Mouse (Mus musculus): Measurements from ENCODE around the gene Ednra.

Ednra gene

DNA sequence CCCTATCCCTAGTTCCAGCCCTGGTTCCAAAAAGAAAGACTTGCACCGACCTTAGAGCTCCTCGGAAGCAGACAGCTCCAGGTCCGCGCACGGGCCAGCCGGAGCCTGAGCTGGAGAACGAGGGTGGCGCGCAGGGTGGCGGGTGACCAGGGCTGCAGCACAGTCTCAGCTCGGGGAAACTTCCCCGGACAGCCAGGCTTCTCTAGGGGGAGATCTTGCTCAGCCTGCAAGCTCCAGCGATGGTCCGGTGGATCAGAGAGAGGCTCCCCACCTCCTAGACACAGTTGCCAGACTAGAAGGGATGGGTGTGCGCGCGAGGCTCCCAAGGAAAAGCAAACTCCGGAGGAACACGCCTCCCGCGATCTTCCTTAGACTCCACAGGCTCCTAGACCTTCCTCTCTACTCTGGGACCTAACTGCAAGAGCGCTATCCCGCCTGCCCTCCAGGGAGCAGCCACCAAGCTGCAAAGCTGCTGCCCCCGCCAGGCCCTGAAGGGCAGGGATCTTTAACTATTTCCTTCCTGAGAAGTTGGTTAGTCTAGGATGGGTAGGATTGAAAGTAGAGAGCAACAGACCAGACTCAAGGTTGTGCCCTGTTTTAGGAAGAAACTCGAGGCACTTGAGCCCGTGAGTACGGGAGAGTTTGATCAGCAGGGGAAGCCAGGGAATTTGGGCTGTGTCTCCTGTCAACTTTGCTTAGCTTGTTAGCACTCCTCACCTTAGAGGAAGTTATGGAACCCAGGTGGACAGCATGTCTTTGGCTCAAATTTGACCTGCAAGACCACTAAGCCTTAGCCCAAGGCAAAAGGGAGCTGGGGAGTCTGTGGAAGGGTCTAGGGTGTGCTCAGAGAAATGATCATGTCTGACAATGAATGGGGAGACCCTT is at the start of gene Ednra:
TSS of gene Ednra (minus strand) at position 419 of the 885 bp plus-strand sequence.
- DNase-seq (ENCODE audit: low read depth) = no peak

DNA sequence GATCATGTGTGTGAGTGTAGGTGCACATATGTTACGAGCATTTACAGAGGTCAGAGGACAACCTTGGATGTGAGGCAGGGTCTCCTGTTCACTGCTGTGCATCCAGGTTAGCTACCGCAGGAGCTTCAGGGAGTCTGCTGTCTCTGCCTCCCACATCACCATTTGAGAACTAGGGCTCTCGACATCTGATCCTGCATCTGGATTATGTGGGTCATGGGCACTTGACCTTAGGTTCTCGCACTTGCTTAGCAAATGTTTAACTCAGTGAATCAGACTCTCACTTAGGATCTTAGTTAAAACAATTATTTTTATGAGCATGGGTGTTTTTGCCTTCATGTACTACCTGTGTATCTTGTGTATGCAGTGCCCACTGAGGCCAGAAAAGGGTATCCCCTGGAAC is 49.6 kb upstream of the Ednra start:
- no peak for DNase-seq (ENCODE audit: low read depth)

DNA sequence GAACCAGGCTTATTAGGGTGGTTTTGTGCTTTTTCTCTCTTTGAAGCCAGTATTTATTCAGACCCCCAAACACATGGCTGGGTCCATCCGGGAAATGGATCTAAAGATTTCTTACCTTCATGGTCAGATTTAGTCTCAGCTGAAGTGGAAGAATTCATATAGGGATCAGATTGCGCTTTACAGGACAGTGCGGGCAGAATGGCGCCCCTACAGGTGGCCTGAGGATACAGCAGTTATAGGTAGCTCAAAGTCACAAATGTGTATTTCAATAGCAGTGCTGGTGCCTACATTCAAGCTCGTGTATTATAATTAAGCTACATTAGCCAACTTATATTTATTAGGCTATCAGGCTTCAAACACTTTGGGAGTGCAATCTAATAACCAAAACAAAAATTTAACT is 49.0 kb upstream of the Ednra start:
- DNase-seq (ENCODE audit: low read depth) = no peak

DNA sequence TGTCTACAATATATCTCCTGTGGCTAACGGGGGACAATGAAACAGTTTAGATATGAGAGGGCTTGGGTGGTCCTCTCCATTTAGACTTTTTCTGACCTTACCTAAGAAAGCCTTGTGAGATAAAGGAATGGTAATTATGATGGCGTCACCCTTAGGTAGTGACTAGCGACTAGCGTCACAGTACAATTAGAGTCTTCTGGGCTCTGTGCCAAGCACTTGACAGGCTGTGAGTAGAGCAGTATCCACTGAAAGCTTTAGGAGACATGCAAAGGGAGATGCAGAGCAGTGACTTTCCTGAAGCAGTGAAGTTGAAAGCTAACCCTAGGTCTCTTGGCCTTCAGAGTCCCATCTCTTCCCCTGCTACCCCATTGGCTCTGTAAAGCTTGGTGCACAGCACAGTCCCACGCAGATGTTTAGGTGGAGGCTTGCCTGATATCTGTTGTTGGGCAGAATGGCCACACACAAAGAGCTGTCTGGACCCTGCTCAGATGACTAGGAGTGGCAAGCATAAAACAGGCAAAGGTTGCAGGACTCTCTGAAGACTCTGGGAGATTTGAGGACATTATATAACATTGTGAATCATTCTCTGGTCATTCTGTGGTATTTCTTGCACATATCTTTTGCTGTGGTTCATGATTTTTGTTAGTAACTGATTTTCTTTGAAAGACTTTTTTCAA is 48.1 kb upstream of the Ednra start:
- DNase-seq (ENCODE audit: low read depth) = no peak

DNA sequence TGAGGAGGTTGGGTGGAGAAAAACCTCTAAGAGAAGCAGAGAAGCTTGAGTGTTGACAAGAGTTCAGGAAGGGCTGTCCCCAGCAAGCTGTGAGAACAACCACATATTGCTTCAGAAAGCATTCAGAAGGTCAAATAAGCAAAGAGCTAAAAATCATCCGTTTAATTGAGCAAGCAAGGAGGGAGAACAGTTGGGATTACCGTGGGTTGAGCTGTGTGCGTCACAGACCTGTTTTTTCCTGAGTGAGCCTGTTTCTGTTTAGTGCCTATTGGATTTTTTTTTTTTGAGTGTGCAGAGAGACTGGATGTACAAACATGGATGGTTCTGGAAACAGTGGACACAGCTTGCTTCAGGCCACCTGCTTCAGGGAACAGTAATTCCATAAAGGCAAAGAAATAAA is 46.7 kb upstream of the Ednra start:
- no peak for DNase-seq (ENCODE audit: low read depth)

DNA sequence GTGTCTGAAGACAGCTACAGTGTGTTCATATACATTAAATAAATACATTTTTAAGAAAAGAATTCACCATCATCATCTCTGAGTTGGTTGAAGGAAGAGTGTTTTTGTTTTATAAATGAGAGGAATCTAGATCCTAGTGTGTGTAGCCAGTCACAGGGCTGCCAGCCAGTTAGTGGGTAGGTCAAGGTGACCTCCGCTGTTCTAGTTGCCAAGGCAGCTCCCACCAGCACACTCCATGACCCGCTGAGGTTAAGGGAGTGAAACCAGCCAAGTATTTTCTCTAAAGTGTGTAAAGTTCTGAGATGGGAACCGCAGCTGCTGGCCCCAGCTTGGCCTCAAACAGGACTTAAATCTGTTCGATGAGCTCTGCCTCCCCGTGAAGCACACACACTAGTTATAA is 44.7 kb upstream of the Ednra start:
- no peak for DNase-seq (ENCODE audit: low read depth)

DNA sequence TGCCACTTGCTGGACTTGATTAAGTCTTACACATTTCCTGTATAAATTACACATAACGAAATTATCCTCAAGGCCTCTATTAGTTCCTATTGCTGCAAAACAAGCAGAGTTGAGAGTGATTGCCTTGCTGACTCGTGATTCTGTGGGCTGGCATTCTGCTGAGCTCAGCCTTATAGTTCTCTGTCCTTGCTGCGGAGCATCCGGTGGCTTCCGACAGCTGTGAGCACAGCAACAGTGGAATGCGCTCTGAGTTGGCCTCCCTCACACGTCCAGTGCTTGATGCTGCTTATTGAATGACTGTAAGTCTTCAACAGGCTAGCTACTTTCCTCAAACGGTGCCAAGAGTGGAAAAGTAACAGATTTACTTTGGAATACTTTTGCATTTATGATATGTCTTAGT is 40.0 kb upstream of the Ednra start:
- no peak for DNase-seq (ENCODE audit: low read depth)

DNA sequence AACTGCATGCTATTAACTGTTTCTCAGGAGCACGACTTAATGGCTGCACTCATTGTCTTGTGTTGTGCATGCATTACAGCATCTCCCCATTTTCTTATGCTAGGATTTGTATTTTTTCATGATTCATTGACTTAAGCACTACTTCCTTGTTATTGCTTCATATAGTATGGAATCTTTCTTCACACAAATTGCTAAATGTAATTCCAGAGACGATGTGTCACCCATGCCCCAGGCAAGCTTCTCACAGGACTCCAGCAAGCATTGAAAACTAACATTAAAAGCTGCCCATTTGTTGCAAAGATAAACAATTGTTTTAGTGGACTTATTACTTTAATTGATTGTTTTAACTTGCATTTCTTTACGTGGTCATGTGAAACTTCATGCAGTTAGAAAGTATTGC is 38.7 kb upstream of the Ednra start:
- no peak for DNase-seq (ENCODE audit: low read depth)

DNA sequence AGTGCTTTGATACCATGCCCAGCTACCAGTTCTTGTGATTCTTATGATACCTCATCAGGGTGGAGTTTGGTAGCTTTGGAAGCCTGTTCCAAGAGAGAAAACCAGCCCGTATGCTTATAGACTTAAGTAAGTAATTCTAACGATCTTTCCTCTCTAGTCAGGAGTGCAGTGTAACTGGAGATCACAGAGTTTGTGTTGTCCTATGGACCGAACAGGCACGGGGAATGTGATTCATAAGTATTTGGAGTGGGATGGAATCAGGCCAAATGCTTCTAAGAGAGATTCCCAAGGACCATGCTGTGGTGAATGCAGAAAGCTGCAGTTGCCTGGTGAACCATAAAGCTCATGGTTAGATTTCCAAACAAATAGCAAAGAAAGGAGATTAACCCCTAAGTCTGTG is 31.2 kb upstream of the Ednra start:
- no peak for DNase-seq (ENCODE audit: low read depth)

DNA sequence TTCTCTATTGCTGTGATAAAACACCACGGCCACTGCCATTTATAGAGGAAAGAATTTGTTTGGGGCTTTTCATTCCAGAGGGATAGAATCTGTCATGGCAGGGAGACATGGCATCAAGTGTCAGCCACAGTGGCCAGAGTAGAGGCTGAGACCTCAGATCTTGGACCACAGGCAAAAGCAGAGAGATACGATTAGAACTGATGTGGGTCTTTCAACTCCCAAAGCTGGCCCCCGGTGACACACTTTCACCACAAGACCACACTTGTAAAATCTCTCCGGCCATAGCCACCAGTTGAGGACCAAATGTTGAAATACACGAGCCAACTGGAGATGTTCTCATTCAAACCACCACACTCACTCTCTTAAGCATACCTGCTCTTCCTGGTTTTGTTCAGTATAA is 29.5 kb upstream of the Ednra start:
- no peak for DNase-seq (ENCODE audit: low read depth)

DNA sequence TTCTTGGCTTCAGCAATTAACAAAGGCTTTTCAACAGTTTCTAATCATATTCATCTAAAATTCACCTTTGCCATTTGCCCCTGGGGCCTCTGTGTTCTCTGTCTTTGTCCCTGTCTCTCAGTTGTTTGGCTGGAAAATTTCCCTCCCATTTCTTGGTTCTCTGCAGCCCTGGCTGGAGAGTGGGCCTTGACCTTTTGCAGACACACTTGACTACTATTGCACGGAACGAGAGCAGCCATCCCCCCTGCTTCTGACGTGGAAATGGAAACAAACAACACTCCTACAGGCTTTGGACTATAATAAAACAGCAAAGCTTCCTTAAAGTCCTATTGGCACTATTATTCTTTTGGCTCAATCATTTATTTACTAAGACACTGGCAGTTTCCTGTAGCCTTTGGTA is 27.8 kb upstream of the Ednra start:
- DNase-seq (ENCODE audit: low read depth) = no peak

DNA sequence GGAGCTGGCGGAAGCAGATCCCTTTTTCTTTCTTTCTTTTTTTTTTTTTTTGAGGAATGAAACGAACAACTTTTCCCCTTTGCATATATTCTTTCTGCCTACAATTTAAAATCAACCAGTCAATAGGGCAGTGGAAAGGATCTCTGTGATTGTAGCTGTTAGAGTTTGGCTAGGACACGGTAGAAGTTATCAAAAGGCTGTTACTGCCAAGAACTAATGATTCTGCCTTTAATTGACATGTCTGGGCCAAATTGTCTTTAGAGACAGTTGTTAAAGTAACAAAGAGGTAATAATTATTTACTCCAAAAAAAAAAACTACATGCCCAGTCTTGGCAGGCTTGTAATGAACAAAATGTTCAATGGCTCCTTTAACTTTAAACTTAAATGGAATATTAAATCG is 26.1 kb upstream of the Ednra start:
- DNase-seq (ENCODE audit: low read depth) = no peak

DNA sequence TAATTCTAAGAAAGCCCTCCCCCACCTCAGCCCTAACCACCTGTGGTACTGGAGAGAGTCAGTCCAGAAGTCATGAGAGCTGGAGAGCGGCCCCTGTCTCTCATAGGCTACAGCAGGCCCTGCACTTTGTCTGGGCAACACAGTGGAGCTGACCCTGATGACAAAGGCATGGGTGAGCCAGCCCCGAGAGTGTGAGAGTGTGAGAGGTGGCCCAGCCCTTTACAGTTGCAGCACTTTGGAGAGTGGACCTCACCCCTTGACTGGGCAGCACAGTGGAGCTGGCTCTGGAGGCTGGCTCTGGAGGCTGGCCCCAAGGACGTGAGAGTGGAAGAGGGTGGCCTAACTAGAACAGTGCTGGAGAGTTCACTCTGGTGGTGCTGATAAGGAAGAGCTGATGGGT is 20.2 kb upstream of the Ednra start:
- DNase-seq (ENCODE audit: low read depth) = no peak

DNA sequence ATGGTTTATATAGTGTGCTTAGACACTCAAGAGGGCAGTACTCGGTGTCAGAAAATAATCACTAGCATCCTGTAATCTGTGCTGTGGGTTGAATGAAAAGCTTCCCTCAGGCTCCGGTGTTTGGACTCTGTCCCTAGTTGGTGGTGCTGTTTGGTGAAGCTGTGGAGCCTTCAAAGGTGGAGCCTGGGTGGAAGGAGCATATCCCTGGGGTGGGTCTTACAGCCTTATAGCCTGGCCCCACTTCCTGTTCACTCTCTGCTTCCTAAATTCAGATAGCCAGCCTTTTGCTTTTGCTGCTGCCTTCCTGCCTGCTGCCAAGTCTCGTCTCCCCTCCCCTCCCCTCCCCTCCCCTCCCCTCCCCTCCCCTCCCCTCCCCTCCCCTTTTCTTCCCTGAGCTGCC is 18.1 kb upstream of the Ednra start:
- no peak for DNase-seq (ENCODE audit: low read depth)

DNA sequence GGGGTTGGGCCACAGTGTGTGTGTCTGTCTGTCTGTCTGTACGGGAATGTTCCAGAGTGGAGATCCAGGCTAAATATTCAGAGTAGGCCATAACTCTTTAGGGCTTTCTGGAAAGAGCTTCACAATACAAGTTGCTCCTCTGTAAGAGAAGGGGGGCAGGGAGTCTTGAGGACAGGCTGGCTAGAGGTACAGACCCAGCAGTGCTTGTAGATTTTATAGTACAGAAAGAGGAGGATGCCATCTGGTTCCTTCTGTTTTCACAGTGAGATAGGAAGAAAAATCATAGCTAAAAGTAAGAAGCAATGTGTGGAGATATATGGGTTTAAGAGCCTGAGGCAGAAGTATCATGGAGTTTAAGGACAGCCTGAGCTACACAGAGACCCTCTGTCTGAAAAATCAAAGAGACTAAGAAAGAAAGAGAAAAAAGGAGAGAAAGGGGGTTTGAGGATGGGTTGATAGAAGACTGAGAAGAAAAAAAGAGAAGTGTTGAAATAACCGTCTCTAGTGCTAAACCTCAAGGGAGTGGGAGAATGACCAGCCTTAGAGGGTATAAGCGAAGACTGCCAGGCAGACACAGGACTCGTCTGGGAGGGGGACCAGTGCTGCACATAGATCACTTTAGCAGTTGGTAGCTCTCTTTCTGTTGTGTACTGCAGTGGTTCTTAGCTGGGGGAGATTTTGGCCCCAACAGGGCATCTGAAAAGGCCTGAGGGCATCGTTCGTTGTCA is 16.9 kb upstream of the Ednra start:
- no peak for DNase-seq (ENCODE audit: low read depth)

DNA sequence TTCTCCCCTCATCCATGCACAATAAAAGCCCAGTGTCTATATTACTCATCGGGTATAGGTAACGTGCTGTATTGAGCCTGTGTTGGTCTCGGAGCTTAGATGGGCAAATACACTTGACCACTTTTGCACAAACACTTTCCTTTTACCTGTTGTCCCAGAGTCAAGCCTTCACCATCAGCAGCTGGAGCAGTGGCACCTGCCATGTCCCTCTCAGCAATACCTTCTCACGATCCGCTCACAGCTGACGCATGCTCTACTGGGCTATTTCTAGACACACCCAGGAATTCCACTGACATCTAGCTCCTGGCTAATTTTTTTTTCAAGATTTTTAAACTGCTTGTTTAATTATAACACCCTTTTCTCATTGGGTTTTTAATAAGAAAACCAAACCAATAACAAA is 14.2 kb upstream of the Ednra start:
- no peak for DNase-seq (ENCODE audit: low read depth)

DNA sequence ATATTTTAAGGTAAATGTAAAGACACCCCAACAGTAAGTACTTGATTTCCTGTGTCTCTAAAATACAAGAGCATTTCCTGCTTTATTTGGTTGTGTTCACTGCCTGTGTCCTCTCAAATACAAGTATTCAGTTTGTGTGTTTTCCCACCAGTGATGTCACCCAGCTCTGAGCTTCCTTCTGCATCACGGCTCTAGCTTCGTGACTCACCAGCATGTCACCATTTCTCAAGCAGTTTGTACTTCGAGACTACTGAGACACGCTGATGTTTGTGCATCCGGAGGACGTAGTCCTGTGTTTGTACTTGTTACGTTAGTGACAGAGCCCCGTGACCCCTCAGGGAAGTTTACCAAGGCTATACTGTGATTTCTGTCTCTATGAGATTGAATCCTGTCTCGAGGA is 13.1 kb upstream of the Ednra start:
- no peak for DNase-seq (ENCODE audit: low read depth)

DNA sequence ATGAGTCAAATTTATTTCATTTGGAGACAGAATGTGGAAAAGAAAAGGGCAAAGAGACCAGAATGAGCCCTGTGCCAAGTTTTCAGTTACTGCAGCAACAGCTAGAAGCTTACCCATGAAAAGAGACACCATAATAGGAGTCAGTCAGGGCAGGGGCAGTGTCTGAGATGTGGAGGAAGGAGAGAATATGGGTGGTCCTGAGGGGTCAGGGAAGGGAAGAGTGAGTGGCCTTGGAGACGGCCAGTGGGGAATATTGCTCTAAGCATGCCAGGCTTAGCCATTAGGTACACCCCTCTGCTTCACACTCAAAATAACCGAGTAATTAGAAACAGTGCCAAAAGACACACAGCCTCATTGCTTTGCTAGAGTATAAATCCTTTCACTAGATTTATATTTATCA is 9.5 kb upstream of the Ednra start:
- DNase-seq (ENCODE audit: low read depth) = no peak

DNA sequence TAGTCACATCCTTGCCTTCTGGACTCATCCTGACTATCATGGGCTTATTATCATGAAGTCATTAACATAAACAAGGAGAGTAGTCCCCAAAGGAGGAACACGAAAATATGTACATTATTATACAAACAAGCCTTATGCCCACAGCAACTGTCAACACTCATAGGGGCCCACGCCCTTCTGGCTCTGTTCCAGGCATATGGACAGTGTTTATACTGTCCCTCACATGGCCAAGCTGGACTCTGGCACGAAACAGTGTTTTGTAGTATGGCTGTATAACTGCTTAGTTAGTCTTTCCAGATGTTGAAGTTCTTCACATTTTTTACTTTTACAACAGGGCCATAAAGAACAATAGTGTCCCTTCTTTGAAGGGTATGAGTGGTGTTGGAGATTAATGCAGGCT is 8.7 kb upstream of the Ednra start:
- DNase-seq (ENCODE audit: low read depth) = no peak

DNA sequence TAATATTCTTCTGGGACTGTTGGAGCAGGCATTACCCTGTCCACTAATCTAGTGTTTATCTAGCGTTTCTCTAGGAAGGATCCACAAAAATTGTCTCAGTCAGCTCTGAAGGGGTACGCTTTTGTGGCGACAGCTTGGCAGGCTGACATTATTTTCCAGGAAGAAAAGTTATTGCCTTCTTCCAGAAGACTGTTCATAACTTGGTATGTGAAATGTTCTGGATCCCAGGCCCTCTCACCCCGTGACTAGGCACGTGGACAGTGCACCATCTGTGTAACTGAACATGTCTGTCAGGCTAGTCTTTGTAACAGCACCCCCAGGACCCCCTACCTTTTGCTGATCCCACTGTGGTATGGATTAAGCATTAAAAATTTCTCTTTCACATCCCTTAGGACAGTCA is 1.1 kb upstream of the Ednra start:
- no peak for DNase-seq (ENCODE audit: low read depth)

DNA sequence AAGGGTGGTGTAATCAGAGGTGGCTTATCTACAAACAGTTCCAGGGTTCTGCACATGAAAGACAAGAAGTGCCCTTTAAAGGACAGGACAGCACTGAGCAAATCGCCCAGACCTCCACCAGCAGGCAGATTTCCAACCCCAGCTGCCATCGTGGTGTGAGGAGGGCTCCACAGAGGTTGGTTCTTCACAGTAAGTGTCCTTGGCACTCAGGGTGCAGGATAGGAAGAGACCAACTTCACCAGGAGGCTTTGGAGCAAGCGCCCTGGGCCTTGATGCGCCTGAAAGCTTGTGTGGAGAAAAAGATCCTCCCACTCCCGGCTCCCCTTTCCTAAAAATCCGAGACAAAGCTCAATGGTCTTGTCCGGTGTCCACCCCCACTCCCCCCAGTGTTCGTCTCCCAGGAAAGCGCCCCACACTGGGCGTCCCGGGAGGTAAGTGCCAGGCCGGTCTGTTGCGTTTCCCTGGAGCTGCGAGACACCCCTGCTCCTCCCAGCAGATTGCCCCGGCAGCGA is 674 bp downstream of the Ednra start:
- DNase-seq (ENCODE audit: low read depth) = no peak

DNA sequence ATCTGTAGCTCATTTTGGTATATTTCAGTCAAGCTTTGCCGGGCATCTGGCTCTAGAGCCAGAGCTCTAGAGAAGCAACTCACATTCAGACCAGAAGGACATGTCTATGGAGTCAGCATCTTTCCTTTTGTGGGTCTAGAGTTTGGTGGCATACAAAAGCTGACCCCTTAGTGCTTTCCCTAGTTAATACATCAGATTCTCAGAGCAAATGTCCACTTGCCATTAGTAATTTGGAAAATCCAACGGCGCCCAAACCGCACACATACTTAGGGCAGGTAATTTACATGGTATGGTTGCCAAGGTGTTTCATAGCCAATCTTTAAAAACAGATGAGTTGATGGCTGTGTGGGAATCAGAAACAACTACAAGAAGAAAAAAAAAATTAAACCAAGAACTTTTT is 1.2 kb downstream of the Ednra start:
- DNase-seq (ENCODE audit: low read depth) = no peak

DNA sequence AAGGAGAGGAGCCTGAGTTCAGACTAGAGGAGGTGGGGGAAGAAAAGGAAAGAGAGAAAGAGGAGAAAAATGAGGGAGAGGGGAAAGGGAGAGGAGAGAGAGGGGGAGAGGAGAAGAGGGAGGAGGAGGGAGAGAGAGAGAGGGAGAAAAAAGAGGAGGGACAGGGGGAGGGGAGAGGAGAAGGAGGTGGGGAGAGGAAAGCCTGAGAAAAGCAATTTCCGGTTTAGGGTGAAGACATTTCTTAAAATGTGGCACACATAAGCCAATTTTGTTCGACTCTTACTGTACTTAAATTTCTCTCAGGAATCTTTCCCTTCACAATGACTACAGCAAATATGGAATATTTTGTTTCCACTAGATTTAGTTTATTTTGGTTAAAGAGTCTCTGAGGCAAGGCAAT is 5.3 kb downstream of the Ednra start:
- DNase-seq (ENCODE audit: low read depth) = no peak
